In the genomic region with DNA sequence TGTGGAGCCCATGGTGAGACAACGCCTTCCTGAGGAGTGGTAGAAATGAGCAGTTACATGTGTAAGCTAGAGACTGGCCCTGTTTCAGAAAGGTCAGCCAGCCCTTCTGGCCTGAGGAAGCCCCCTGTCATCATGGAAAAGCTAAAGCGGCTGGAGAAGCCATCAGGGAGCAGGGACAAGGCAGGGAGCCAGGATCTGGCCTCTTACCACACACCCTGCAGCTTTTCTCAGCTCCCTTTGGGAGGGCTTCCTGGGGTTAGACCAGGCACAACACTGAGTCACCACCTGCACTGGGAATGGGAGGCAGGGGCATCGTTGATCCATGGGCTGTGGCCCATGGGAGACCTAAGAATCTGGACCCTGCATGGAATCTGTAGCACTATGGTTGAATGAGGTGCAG, we compare ENCODE assay signal across 14 mouse cellular contexts. TPM values are rescaled to one million over a fixed set of nuclear protein-coding genes. Genes with fewer than 3 reads are reported as not detected.
A peak's percentile ranks its signal among the peaks of the same experiment; 100 is the strongest.
DNase-seq lines count a peak whose midpoint lies in the region; ATAC-seq lines count a peak whose summit lies in the region.
"Had no signal": no experiment of that assay in that cellular context is flagged by ENCODE, and none has a peak within 500 bp of the region (broad histone marks: within the 10 kb centered on the region; RNA-seq: fewer than 3 reads in every experiment).

No protein-coding gene starts in this region.

- intact Hi-C loops in heart, postnatal 10 days (cut with DNase I): no loop called here

- H3K27ac ChIP-seq in limb, embryonic 15.5 days: no peak overlapping the region
- H3K27ac ChIP-seq in limb, embryonic 10.5 days: no peak overlapping the region
- H3K27ac ChIP-seq: hindbrain, embryonic 12.5 days; liver, embryonic 12.5 days; stomach, embryonic 15.5 days had no signal

- peaks cover 4% of the 10 kb centered on the region; the same call in 1 of the 2 replicates for H3K4me1 ChIP-seq in limb, embryonic 15.5 days
- H3K4me1 ChIP-seq in limb, embryonic 10.5 days: peaks cover 8% of the 10 kb centered on the region; the same call in 1 of the 2 replicates
- H3K4me1 ChIP-seq: hindbrain, embryonic 12.5 days; liver, embryonic 12.5 days; stomach, embryonic 15.5 days had no signal

- no peaks in the 10 kb centered on the region for H3K9me3 ChIP-seq in limb, embryonic 15.5 days
- no peaks in the 10 kb centered on the region for H3K9me3 ChIP-seq in limb, embryonic 10.5 days (replicated peaks)
- H3K9me3 ChIP-seq: hindbrain, embryonic 12.5 days; liver, embryonic 12.5 days; stomach, embryonic 15.5 days had no signal

- DNase-seq in limb, embryonic 10.5 days (ENCODE audit: low spot score): no peak
- DNase-seq in gastrocnemius, postnatal 10 days: peak; percentile 40
- peak; percentile 70 to 71 for DNase-seq in heart, postnatal 10 days
- peak; percentile 66 for DNase-seq in skeletal muscle tissue, adult 2 months (ENCODE audit: low read depth, low spot score)
- no peak for DNase-seq in embryo, embryonic 9.5 days (ENCODE audit: extremely low spot score)
- DNase-seq in frontal cortex, adult 2 months (ENCODE audit: extremely low spot score in 1 of 2, low spot score in 1 of 2): no peak
- DNase-seq: right cerebral cortex, postnatal 4 days had no signal

- H3K9ac ChIP-seq in limb, embryonic 15.5 days: peak overlapping the region; percentile 3; the same call in 1 of the 2 replicates
- H3K9ac ChIP-seq: hindbrain, embryonic 12.5 days; liver, embryonic 12.5 days; stomach, embryonic 15.5 days had no signal

- H3K36me3 ChIP-seq in limb, embryonic 15.5 days: no peaks in the 10 kb centered on the region
- H3K36me3 ChIP-seq in limb, embryonic 10.5 days: no peaks in the 10 kb centered on the region
- H3K36me3 ChIP-seq: hindbrain, embryonic 12.5 days; liver, embryonic 12.5 days; stomach, embryonic 15.5 days had no signal

- no peak overlapping the region for H3K4me2 ChIP-seq in limb, embryonic 15.5 days
- H3K4me2 ChIP-seq: hindbrain, embryonic 12.5 days; liver, embryonic 12.5 days; stomach, embryonic 15.5 days had no signal

- H3K27me3 ChIP-seq in limb, embryonic 15.5 days: 0 out of 2 replicates have a peak, but pooled peaks cover 3% of the 10 kb centered on the region
- H3K27me3 ChIP-seq in limb, embryonic 10.5 days (ENCODE audit: low read depth, poor library complexity, severe bottlenecking): no peaks in the 10 kb centered on the region
- H3K27me3 ChIP-seq: hindbrain, embryonic 12.5 days; liver, embryonic 12.5 days; stomach, embryonic 15.5 days had no signal

- ATAC-seq in limb, embryonic 15.5 days (ENCODE audit: insufficient number of reproducible peaks, low FRiP score, low TSS enrichment, low read depth): no peak
- ATAC-seq: intestine, embryonic 16.5 days; liver, embryonic 12.5 days had no signal

- H3K4me3 ChIP-seq in limb, embryonic 15.5 days: no peak overlapping the region
- H3K4me3 ChIP-seq in limb, embryonic 10.5 days: no peak overlapping the region
- H3K4me3 ChIP-seq: hindbrain, embryonic 12.5 days; liver, embryonic 12.5 days; megakaryocyte, embryonic 14.5 days; myocyte; stomach, embryonic 15.5 days had no signal

- WGBS in limb, embryonic 15.5 days: 46% methylated on average over 3 of the region's 3 CpGs
- WGBS in limb, embryonic 10.5 days: 52% methylated on average over 3 of the region's 3 CpGs

RNA-seq across cellular contexts. Expression of a gene that starts 11.5 kb away (rescaled TPM):
- 0.10 TPM in 1 of 2 replicates, not detected in the other for polyA plus RNA-seq in limb, embryonic 15.5 days (2015; fragmentation: Nextera tagmentation; extraction: Ambion mirVana)
- polyA plus RNA-seq in limb, embryonic 10.5 days (2016; fragmentation: Nextera tagmentation; extraction: Ambion mirVana): 0.05 TPM in 1 of 2 replicates, not detected in the other
- total RNA-seq in gastrocnemius, postnatal 10 days (2021): under 1 TPM in 1 of 2 experiments, not detected in 1; 0.09 TPM
- total RNA-seq in heart, postnatal 10 days (2021): under 1 TPM; 0.12 TPM
- polyA plus RNA-seq in frontal cortex, adult 2 months (2012; rRNA removed): 12.9 and 14.1 TPM in 2 replicates
- polyA plus RNA-seq: myocyte had no signal

Comparison
In these comparisons a context has a peak if more than half of its experiments do, and no peak if none do; other contexts are left out.
1. DNase-seq: peak in gastrocnemius, postnatal 10 days (single experiment), heart, postnatal 10 days (2 of 2) and skeletal muscle tissue, adult 2 months (single experiment); none in limb, embryonic 10.5 days (single experiment), embryo, embryonic 9.5 days (single experiment) and frontal cortex, adult 2 months (0 of 2).
2. RNA of a gene that starts 11.5 kb away (polyA plus RNA-seq): 12.9 to 14.1 TPM in frontal cortex, adult 2 months; 0.05 TPM in limb, embryonic 10.5 days and 0.10 TPM in limb, embryonic 15.5 days; every median in the first group is over 10 times any median in the second.